13 mouse cellular contexts compared by ENCODE assay signal in genomic region chr19:7337781-7338342, GRCm38 (mm10). TPM values are rescaled to one million over a fixed set of nuclear protein-coding genes. Genes with fewer than 3 reads are reported as not detected.
DNase-seq lines count a peak whose midpoint lies in the region; ATAC-seq and TF ChIP-seq lines count a peak whose summit lies in the region.
"Had no signal": no experiment of that assay in that cellular context is flagged by ENCODE, and none has a peak within 500 bp of the region (broad histone marks: within the 10 kb centered on the region; RNA-seq: fewer than 3 reads in every experiment).

No protein-coding gene starts in this region.

- 46% methylated on average over 2 of the region's 2 CpGs for whole genome bisulfite sequencing in heart, embryonic 12.5 days
- WGBS in liver, embryonic 12.5 days (ENCODE audit: insufficient replicate concordance), result 70% methylated on average over 2 of the region's 2 CpGs
- 52% methylated on average over 2 of the region's 2 CpGs for WGBS in thymus, adult 2 months
- WGBS in stomach, embryonic 15.5 days, result 61% methylated on average over 2 of the region's 2 CpGs

- H3K27me3 ChIP-seq in heart, embryonic 12.5 days (replicated peaks), result no peaks in the 10 kb centered on the region
- H3K27me3 ChIP-seq in liver, embryonic 12.5 days (replicated peaks), result no peaks in the 10 kb centered on the region
- H3K27me3 ChIP-seq in thymus, adult 2 months (ENCODE audit: control insufficient read depth, insufficient read depth, low read length), result no peaks in the 10 kb centered on the region
- H3K27me3 ChIP-seq in stomach, embryonic 15.5 days (replicated peaks), result no peaks in the 10 kb centered on the region

- DNase-seq in heart, adult 9 months (ENCODE audit: low spot score in 2 of 2), result no peak
- no peak for DNase-seq in liver
- peak; percentile 9 for DNase-seq in thymus, adult 2 months
- DNase-seq in thymus, postnatal 10 days (ENCODE audit: low spot score in 2 of 2), result no peak
- no peak for DNase-seq in kidney, postnatal 14 days
- DNase-seq: cerebellum, adult 2 months; embryo, embryonic 11 days; gastrocnemius, postnatal 14 days; lung, postnatal 36 days had no signal

- 0 out of 2 replicates have a peak overlapping the region, but pooled peaks have one; percentile 5 for H3K4me2 ChIP-seq in heart, embryonic 12.5 days
- H3K4me2 ChIP-seq in liver, embryonic 12.5 days, result peak overlapping the region; percentile 16
- peak overlapping the region; percentile 74 for H3K4me2 ChIP-seq in stomach, embryonic 15.5 days

- H3K9ac ChIP-seq in heart, embryonic 12.5 days, result peak overlapping the region; percentile 46; the same call in 1 of the 2 replicates
- H3K9ac ChIP-seq in liver, embryonic 12.5 days, result no peak overlapping the region
- H3K9ac ChIP-seq in stomach, embryonic 15.5 days, result no peak overlapping the region

- no peak for TF ChIP-seq POLR2A in thymus, adult 2 months (IDR thresholded peaks at IDR 0.05; ENCODE audit: control insufficient read depth, extremely low read depth, insufficient read depth, low read length, poor library complexity)

- ATAC-seq in heart, embryonic 12.5 days (ENCODE audit: insufficient number of reproducible peaks, low FRiP score), result no peak
- no peak for ATAC-seq in liver, embryonic 12.5 days
- ATAC-seq in stomach, embryonic 15.5 days (ENCODE audit: insufficient read depth, low FRiP score, low read depth), result no peak

- no peak overlapping the region for H3K27ac ChIP-seq in heart, embryonic 12.5 days (ENCODE audit: poor library complexity, severe bottlenecking)
- H3K27ac ChIP-seq in liver, embryonic 12.5 days, result no peak overlapping the region
- H3K27ac ChIP-seq in thymus, adult 2 months (ENCODE audit: control insufficient read depth, insufficient read depth, low read length), result no peak overlapping the region
- H3K27ac ChIP-seq in stomach, embryonic 15.5 days, result peak overlapping the region; percentile 90; the same call in 1 of the 2 replicates
- H3K27ac ChIP-seq: forebrain, embryonic 10.5 days had no signal

- no peak overlapping the region for H3K4me3 ChIP-seq in heart, embryonic 12.5 days
- no peak overlapping the region for H3K4me3 ChIP-seq in liver, embryonic 12.5 days
- no peak overlapping the region for H3K4me3 ChIP-seq in thymus, adult 2 months (ENCODE audit: control insufficient read depth, insufficient read depth, low read length)
- no peak overlapping the region for H3K4me3 ChIP-seq in stomach, embryonic 15.5 days (replicated peaks)
- H3K4me3 ChIP-seq: forebrain, embryonic 10.5 days had no signal

- H3K9me3 ChIP-seq in heart, embryonic 12.5 days (replicated peaks), result no peaks in the 10 kb centered on the region
- H3K9me3 ChIP-seq in liver, embryonic 12.5 days (replicated peaks), result no peaks in the 10 kb centered on the region
- H3K9me3 ChIP-seq in stomach, embryonic 15.5 days, result no peaks in the 10 kb centered on the region
- H3K9me3 ChIP-seq: forebrain, embryonic 10.5 days had no signal

- H3K36me3 ChIP-seq in heart, embryonic 12.5 days, result 0 out of 2 replicates have a peak, but pooled peaks cover 3% of the 10 kb centered on the region
- peaks cover 11% of the 10 kb centered on the region for H3K36me3 ChIP-seq in liver, embryonic 12.5 days
- no peaks in the 10 kb centered on the region for H3K36me3 ChIP-seq in thymus, adult 2 months (ENCODE audit: control insufficient read depth, insufficient read depth, low read length)
- H3K36me3 ChIP-seq in stomach, embryonic 15.5 days, result no peaks in the 10 kb centered on the region

- H3K4me1 ChIP-seq in heart, embryonic 12.5 days (replicated peaks), result peaks cover 61% of the 10 kb centered on the region
- peaks cover 69% of the 10 kb centered on the region for H3K4me1 ChIP-seq in liver, embryonic 12.5 days
- H3K4me1 ChIP-seq in thymus, adult 2 months (replicated peaks; ENCODE audit: control insufficient read depth, insufficient read depth, low read length), result peaks cover 40% of the 10 kb centered on the region
- peaks cover 44% of the 10 kb centered on the region for H3K4me1 ChIP-seq in stomach, embryonic 15.5 days

- TF ChIP-seq CTCF in thymus, adult 2 months (IDR thresholded peaks at IDR 0.05; ENCODE audit: borderline replicate concordance, control insufficient read depth, extremely low read depth, insufficient read depth, low read length, poor library complexity), result no peak

RNA-seq across cellular contexts. Expression of gene Mark2, which starts 3.8 kb away (rescaled TPM):
- 40.8 and 49.3 TPM in 2 replicates for polyA plus RNA-seq in heart, embryonic 12.5 days (2016; fragmentation: Nextera tagmentation; extraction: Ambion mirVana)
- polyA plus RNA-seq in liver, embryonic 12.5 days (2016; fragmentation: Nextera tagmentation; extraction: Ambion mirVana), result 41.3 and 42.0 TPM in 2 replicates
- polyA plus RNA-seq in thymus, adult 2 months (2012; rRNA removed), result 189 and 212 TPM in 2 replicates
- polyA plus RNA-seq in stomach, embryonic 15.5 days (2015; fragmentation: Nextera tagmentation; extraction: Ambion mirVana), result 55.7 and 57.7 TPM in 2 replicates

RNA-seq across cellular contexts. Expression of gene Spindoc, which starts 44.9 kb away (rescaled TPM):
- polyA plus RNA-seq in heart, embryonic 12.5 days (2016; fragmentation: Nextera tagmentation; extraction: Ambion mirVana), result 23.5 and 26.4 TPM in 2 replicates
- 10.3 and 10.8 TPM in 2 replicates for polyA plus RNA-seq in liver, embryonic 12.5 days (2016; fragmentation: Nextera tagmentation; extraction: Ambion mirVana)
- 48.9 and 61.9 TPM in 2 replicates for polyA plus RNA-seq in thymus, adult 2 months (2012; rRNA removed)
- polyA plus RNA-seq in stomach, embryonic 15.5 days (2015; fragmentation: Nextera tagmentation; extraction: Ambion mirVana), result 22.5 and 22.8 TPM in 2 replicates

Comparison
In these comparisons a context has a peak if more than half of its experiments do, and no peak if none do; other contexts are left out.
1. H3K4me2 ChIP-seq: peak in every context shown above with its lines; median percentile 74 in stomach, embryonic 15.5 days; 16 in liver, embryonic 12.5 days; 5 in heart, embryonic 12.5 days.